In the genomic region with DNA sequence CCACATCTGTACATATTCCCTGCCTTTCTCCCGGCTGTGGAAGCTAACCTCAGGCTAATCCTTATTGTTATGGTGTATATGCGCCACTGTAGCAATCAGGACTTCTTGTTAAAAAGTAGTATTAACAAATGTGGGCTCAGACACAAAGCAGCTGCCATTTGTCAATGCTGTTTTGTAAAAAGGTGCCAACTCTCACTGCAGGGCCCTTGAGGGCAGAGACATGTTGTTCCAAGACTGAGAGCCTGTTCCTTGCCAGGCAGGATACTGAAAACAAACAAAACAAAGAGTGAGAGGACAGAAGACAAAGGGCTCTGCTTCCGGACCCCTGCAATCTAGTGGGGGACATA, we compare ENCODE assay signal across 12 mouse cellular contexts.
DNase-seq lines count a peak whose midpoint lies in the region; ATAC-seq and TF ChIP-seq lines count a peak whose summit lies in the region.
"Had no signal": no experiment of that assay in that cellular context is flagged by ENCODE, and none has a peak within 500 bp of the region (broad histone marks: within the 10 kb centered on the region; RNA-seq: fewer than 3 reads in every experiment).

No protein-coding gene starts in this region.

- H3K36me3 ChIP-seq in midbrain, embryonic 12.5 days, result no peaks in the 10 kb centered on the region
- no peaks in the 10 kb centered on the region for H3K36me3 ChIP-seq in midbrain, embryonic 11.5 days (ENCODE audit: control insufficient read depth, insufficient read depth, low read length)
- no peaks in the 10 kb centered on the region for H3K36me3 ChIP-seq in neural tube, embryonic 15.5 days

- H3K27ac ChIP-seq in midbrain, embryonic 12.5 days (replicated peaks), result peak overlapping the region; percentile 64
- H3K27ac ChIP-seq in midbrain, embryonic 11.5 days (ENCODE audit: low read depth, low read length), result no peak overlapping the region
- peak overlapping the region; percentile 24 for H3K27ac ChIP-seq in neural tube, embryonic 15.5 days (replicated peaks)
- H3K27ac ChIP-seq: layer of hippocampus, adult 2 months had no signal

- no peak for TF ChIP-seq POLR2A in lung, adult 2 months (IDR thresholded peaks at IDR 0.05; ENCODE audit: borderline replicate concordance, extremely low read depth, low read depth, low read length)

- no peaks in the 10 kb centered on the region for H3K9me3 ChIP-seq in midbrain, embryonic 12.5 days
- no peaks in the 10 kb centered on the region for H3K9me3 ChIP-seq in midbrain, embryonic 11.5 days (ENCODE audit: control insufficient read depth, low read length)
- H3K9me3 ChIP-seq in neural tube, embryonic 15.5 days (replicated peaks), result no peaks in the 10 kb centered on the region

- WGBS in midbrain, embryonic 12.5 days, result 33% methylated on average over 3 of the region's 3 CpGs
- WGBS in midbrain, embryonic 11.5 days, result 49% methylated on average over 3 of the region's 3 CpGs
- 26% methylated on average over 3 of the region's 3 CpGs for WGBS in lung, adult 2 months
- 33% methylated on average over 3 of the region's 3 CpGs for WGBS in neural tube, embryonic 15.5 days

- peaks cover 12% of the 10 kb centered on the region for H3K4me1 ChIP-seq in midbrain, embryonic 12.5 days
- H3K4me1 ChIP-seq in midbrain, embryonic 11.5 days (ENCODE audit: control insufficient read depth, insufficient read depth, low read length), result peaks cover 8% of the 10 kb centered on the region
- H3K4me1 ChIP-seq in lung, adult 2 months (ENCODE audit: control insufficient read depth, insufficient read depth, low read length), result peaks cover 8% of the 10 kb centered on the region
- H3K4me1 ChIP-seq in neural tube, embryonic 15.5 days, result peaks cover 12% of the 10 kb centered on the region

- DNase-seq in cerebellum, postnatal 10 days, result peak; percentile 50 to 53
- no peak for DNase-seq in cerebellum, adult 8-10 months
- no peak for DNase-seq in midbrain, embryonic 11.5 days (ENCODE audit: low spot score, missing footprints)
- peak; percentile 6 for DNase-seq in lung, adult 2 months
- no peak for DNase-seq in urinary bladder, adult 2 months (ENCODE audit: low spot score)
- DNase-seq in frontal cortex, postnatal 36 days (ENCODE audit: low spot score in 2 of 2), result no peak
- DNase-seq: liver; thymus, postnatal 36 days had no signal

- no peak for TF ChIP-seq CTCF in lung, adult 2 months (IDR thresholded peaks at IDR 0.05; ENCODE audit: insufficient read depth, low read length)

- ATAC-seq in midbrain, embryonic 12.5 days (ENCODE audit: low FRiP score, low read depth), result peak; percentile 39
- no peak for ATAC-seq in midbrain, embryonic 11.5 days (ENCODE audit: low FRiP score)
- peak; percentile 67 for ATAC-seq in neural tube, embryonic 15.5 days (ENCODE audit: low FRiP score)

- H3K9ac ChIP-seq in midbrain, embryonic 12.5 days (replicated peaks), result no peak overlapping the region
- H3K9ac ChIP-seq in midbrain, embryonic 11.5 days (ENCODE audit: low read length), result no peak overlapping the region
- H3K9ac ChIP-seq in neural tube, embryonic 15.5 days (replicated peaks), result no peak overlapping the region

- H3K4me3 ChIP-seq in midbrain, embryonic 12.5 days, result no peak overlapping the region
- H3K4me3 ChIP-seq in midbrain, embryonic 11.5 days (ENCODE audit: low read depth, low read length), result no peak overlapping the region
- H3K4me3 ChIP-seq in lung, adult 2 months (replicated peaks; ENCODE audit: extremely low read depth, low read depth, low read length), result no peak overlapping the region
- no peak overlapping the region for H3K4me3 ChIP-seq in neural tube, embryonic 15.5 days (replicated peaks)
- H3K4me3 ChIP-seq: erythroblast, embryonic 14.5 days; layer of hippocampus, adult 2 months had no signal

- H3K27me3 ChIP-seq in midbrain, embryonic 12.5 days, result no peaks in the 10 kb centered on the region
- no peaks in the 10 kb centered on the region for H3K27me3 ChIP-seq in midbrain, embryonic 11.5 days (ENCODE audit: control insufficient read depth, insufficient read depth, low read length)
- H3K27me3 ChIP-seq in neural tube, embryonic 15.5 days (replicated peaks), result no peaks in the 10 kb centered on the region

- H3K4me2 ChIP-seq in midbrain, embryonic 12.5 days (replicated peaks), result no peak overlapping the region
- H3K4me2 ChIP-seq in midbrain, embryonic 11.5 days, result no peak overlapping the region
- no peak overlapping the region for H3K4me2 ChIP-seq in neural tube, embryonic 15.5 days

Comparison
In these comparisons a context has a peak if more than half of its experiments do, and no peak if none do; other contexts are left out.
1. DNase-seq: peak in cerebellum, postnatal 10 days (2 of 2) and lung, adult 2 months (single experiment); none in cerebellum, adult 8-10 months (single experiment), midbrain, embryonic 11.5 days (single experiment), urinary bladder, adult 2 months (single experiment) and frontal cortex, postnatal 36 days (0 of 2).